Mouse (Mus musculus) forebrain, embryonic 16.5 days (tissue): ENCODE results near the gene Scoc. TPM values are rescaled to one million over a fixed set of nuclear protein-coding genes. Genes with fewer than 3 reads are reported as not detected.

Source experiments
- ATAC-seq: fragments of 200-750 bp; cut with Nextera tagmentation; 2 replicates; pipeline ENCODE4 v1.8.0; 2017; ENCODE audit warnings: mild to moderate bottlenecking, moderate library complexity
- H3K27ac ChIP-seq: fragments of 300-500 bp; sonication (generic); 2 replicates; pipeline ENCODE4 v1.5.1; 2014; ENCODE audit warnings: low read length, control low read depth
- H3K27me3 ChIP-seq: fragments of 300-500 bp; sonication (generic); replicated peaks from 2 replicates; pipeline ENCODE4 v1.6.1; 2014; ENCODE audit warnings: low read length; ENCODE audit not compliant: control insufficient read depth, insufficient read depth
- H3K36me3 ChIP-seq: fragments of 300-500 bp; sonication (generic); 2 replicates; pipeline ENCODE4 v1.6.1; 2014; ENCODE audit not compliant: control insufficient read depth, insufficient read depth
- H3K4me1 ChIP-seq: fragments of 300-500 bp; sonication (generic); replicated peaks from 2 replicates; pipeline ENCODE4 v1.6.1; 2014; ENCODE audit warnings: low read length; ENCODE audit not compliant: control insufficient read depth, insufficient read depth
- H3K4me2 ChIP-seq: fragments of 300-500 bp; sonication (generic); 2 replicates; pipeline ENCODE4 v1.6.1; 2014; ENCODE audit warnings: mild to moderate bottlenecking, low read length, control low read depth
- H3K4me3 ChIP-seq: fragments of 300-500 bp; sonication (generic); replicated peaks from 2 replicates; pipeline ENCODE4 v1.5.1; 2014; ENCODE audit warnings: mild to moderate bottlenecking, low read length, control low read depth
- H3K9ac ChIP-seq: fragments of 300-500 bp; sonication (generic); replicated peaks from 2 replicates; pipeline ENCODE4 v1.6.1; 2014; ENCODE audit warnings: low read depth, low read length, control low read depth
- H3K9me3 ChIP-seq: fragments of 300-500 bp; sonication (generic); 2 replicates; pipeline ENCODE4 v1.6.1; 2016; ENCODE audit warnings: low read length; ENCODE audit not compliant: control insufficient read depth
- WGBS: fragments of 180-500 bp; shearing (Covaris S2); extraction: QIAGEN DNeasy Blood & Tissue Kit; methylation state at CpG from one replicate; pipeline ENCODE4 v1.1.7; 2014; 5-methylcytosine and 5-hydroxymethylcytosine counted together
- polyA plus RNA-seq: library from polyadenylated mRNA; unstranded; fragments of >200 nt; fragmentation: Nextera tagmentation; extraction: Ambion mirVana; gene quantifications from 2 replicates; pipeline ENCODE4 v1.2.1, GENCODE M21; 2015

The Scoc gene
- polyA plus RNA-seq, 1 experiment from 2014 or later: 251 TPM

DNA sequence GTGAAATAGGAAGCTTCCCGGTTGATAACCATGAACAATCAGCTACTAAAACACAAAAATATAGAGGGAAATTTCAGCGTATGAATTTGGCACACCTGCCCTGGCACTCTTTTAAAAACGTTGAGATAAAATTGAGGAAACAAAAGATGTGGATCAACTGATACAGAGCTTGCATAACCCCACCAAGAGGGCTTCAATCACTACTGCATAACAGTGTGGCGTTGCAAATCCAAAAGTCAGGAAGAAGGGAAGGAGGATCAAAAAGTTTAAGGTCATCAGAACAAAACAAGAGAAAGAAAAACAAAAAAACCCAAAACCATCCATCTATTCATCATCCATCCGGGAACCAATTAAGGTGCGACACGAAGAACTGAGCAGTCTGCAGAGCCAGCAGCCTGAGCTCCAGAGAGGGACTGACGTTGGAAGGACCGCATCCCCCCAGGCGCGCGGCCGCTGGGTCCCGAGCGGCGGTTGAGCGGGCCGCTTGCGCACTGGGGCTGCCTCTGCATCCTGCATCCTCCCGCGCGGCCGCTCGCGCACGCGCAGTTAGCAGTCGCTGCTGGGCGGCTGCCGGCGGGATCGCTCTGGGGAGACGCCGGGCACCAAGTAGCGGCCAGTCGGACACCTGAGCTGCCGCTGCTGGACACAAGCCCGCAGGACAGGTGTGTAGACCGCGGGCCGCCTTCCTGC lies 68.7 kb downstream of the Scoc start, which contains the start of gene Clgn:
Clgn (plus strand) TSS at position 552 of the 690 bp plus-strand sequence.
- H3K9me3 ChIP-seq: no peaks in the 10 kb centered on the region
- H3K4me1 ChIP-seq: peaks cover 3% of the 10 kb centered on the region; the same call in 1 of the 2 replicates
- peak; percentile 98 for ATAC-seq
- 4% methylated on average over 41 of the region's 41 CpGs for WGBS
- H3K4me2 ChIP-seq: peak within 1 kb of the TSS; percentile 87
- peak within 1 kb of the TSS; percentile 71 for H3K4me3 ChIP-seq
- H3K27me3 ChIP-seq: no peaks in the 10 kb centered on the region
- no peaks in the 10 kb centered on the region for H3K36me3 ChIP-seq
- H3K27ac ChIP-seq: no peak within 1 kb of the TSS
- peak within 1 kb of the TSS; percentile 82 for H3K9ac ChIP-seq

DNA sequence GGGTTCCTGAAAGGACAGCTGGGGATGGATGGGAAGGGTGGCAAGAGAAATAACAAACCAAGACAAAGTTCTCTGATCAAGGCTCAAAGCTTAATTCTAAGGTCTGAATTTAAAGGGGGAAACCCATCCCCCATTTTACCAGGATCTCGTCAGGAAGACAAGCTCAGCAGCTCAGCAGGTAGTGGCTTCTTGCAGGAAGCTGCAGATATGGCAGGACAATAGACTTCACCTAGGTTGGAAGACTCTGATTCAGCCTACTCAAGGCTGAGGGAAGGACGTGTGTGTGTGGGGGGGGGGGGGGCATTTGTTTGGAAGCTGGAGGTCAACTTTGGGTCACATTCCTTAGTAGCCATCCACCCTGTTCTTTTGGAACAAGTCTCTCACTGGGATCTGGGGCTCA lies 75.3 kb downstream of the Scoc start:
- Histone ChIP-seq H3K4me2 (no peak overlapping the region), H3K4me1 (no peaks in the 10 kb centered on the region), H3K9ac (no peak overlapping the region), H3K36me3 (no peaks in the 10 kb centered on the region), H3K27me3 (no peaks in the 10 kb centered on the region), H3K9me3 (no peaks in the 10 kb centered on the region), H3K4me3 (no peak overlapping the region), H3K27ac (no peak overlapping the region)
- WGBS: 29% methylated on average over 2 of the region's 2 CpGs
- no peak for ATAC-seq

DNA sequence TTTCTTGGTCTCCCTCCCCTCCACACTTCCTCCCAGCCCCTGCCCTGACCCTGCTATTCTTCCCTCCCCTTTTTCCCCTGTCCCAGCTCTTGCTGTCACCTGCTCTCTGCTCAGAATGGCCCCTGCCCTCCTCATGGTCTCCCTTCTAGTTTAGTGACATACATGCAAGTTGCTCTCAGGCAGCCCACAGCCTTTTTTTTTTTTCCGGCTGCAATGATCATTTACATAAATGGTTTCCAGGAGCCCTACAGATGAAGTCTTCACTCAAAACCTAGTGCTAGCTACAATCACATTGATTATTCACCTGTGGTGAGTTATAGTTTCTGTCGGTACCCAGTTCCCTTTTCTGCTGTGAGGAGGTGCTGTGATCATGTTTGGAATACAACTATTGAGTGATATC lies 77.2 kb downstream of the Scoc start:
- Histone ChIP-seq H3K27me3 (no peaks in the 10 kb centered on the region), H3K9me3 (no peaks in the 10 kb centered on the region), H3K4me2 (no peak overlapping the region), H3K4me3 (no peak overlapping the region), H3K9ac (no peak overlapping the region), H3K36me3 (no peaks in the 10 kb centered on the region), H3K4me1 (no peaks in the 10 kb centered on the region), H3K27ac (no peak overlapping the region)
- WGBS: 72% methylated on average over 2 of the region's 2 CpGs
- ATAC-seq: no peak

DNA sequence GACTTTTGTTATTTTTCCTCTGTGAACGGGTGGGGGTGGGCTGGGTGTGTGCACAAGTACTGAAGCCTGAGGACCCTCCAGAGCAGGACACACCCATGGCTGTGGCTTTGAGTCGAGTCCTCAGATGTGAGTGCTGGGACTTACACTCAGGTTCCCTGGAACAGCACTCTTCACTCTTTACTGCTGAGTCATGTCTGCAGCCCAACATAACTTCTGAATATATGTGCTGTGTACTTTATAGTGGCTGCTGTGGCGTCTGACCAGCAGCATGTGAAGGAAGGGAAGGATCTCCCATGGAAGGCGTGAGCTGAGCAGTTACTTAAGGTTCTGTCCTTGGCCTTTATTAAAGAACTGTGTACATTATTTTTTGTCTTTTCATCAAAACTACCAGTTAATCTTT lies 78.0 kb downstream of the Scoc start:
- ATAC-seq: no peak

More for the DNA sequence above, 78.0 kb downstream of the Scoc start:
- Histone ChIP-seq H3K9ac (no peak overlapping the region), H3K27me3 (no peaks in the 10 kb centered on the region), H3K4me2 (no peak overlapping the region), H3K4me3 (no peak overlapping the region), H3K4me1 (no peaks in the 10 kb centered on the region), H3K36me3 (no peaks in the 10 kb centered on the region), H3K9me3 (no peaks in the 10 kb centered on the region), H3K27ac (no peak overlapping the region)
- WGBS: 77% methylated on average over 4 of the region's 4 CpGs

Other genes starting within 250 kb of the Scoc start
- not detected in 2 replicates for gene Ucp1, start 168.0 kb downstream of the Scoc start, polyA plus RNA-seq
- gene Elmod2, start 125.9 kb downstream of the Scoc start, polyA plus RNA-seq: 31.0 and 33.1 TPM in 2 replicates
- gene Mgat4d, start 109.9 kb downstream of the Scoc start, polyA plus RNA-seq: not detected in 2 replicates
- gene Clgn, start 68.5 kb downstream of the Scoc start, polyA plus RNA-seq: 6.7 and 8.1 TPM in 2 replicates
- not detected in 2 replicates for gene Olfr370, start 77.4 kb upstream of the Scoc start, polyA plus RNA-seq
- gene Ndufb7, start 108.3 kb upstream of the Scoc start, polyA plus RNA-seq: 281 and 325 TPM in 2 replicates
- 694 and 809 TPM in 2 replicates for gene Tecr, start 149.6 kb upstream of the Scoc start, polyA plus RNA-seq
- 58.6 and 62.3 TPM in 2 replicates for gene Dnajb1, start 149.8 kb upstream of the Scoc start, polyA plus RNA-seq
- gene Gipc1, start 194.3 kb upstream of the Scoc start, polyA plus RNA-seq: 147 and 151 TPM in 2 replicates
- 0.45 and 1.3 TPM in 2 replicates for gene Ptger1, start 208.3 kb upstream of the Scoc start, polyA plus RNA-seq
- gene Pkn1, start 240.8 kb upstream of the Scoc start, polyA plus RNA-seq: 30.7 and 36.0 TPM in 2 replicates